Mouse (Mus musculus): ENCODE measurements around the gene Prdm10.

DNA sequence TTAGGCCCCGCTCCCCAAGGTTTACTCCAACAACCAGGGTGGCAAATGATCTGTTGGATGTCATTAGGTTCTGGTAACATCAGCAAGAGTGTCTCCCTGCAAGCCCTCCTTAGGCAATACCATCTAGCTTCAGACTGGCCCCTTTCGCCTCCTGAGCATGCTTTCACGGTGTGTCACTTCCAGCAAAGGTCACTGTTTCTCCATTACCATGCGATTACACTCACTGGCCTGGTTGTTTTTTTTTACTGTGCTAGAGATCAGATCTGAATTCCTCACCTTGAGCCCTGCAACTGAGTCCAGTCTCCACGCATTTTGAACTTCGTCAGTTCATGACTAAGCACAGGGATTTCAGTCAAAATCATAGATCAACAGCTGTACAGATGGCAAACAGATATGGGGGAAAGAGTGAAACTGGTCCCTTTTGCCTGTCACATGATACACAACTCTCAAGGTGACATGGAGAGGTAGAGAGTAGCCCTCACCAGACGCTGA lies 39.1 kb upstream of the Prdm10 start:
- TF ChIP-seq CTCF (IDR thresholded peaks at IDR 0.05; ENCODE audit: insufficient read depth, low read length): no peak
- no peak for TF ChIP-seq POLR2A (IDR thresholded peaks at IDR 0.05; ENCODE audit: borderline replicate concordance, extremely low read depth, low read depth, low read length)
